Comparison of ENCODE assay signal across 39 mouse cellular contexts in genomic region chr2:35419671-35420070, GRCm38 (mm10). TPM values are rescaled to one million over a fixed set of nuclear protein-coding genes. Genes with fewer than 3 reads are reported as not detected.
DNase-seq lines count a peak whose midpoint lies in the region; ATAC-seq and TF ChIP-seq lines count a peak whose summit lies in the region.
"Had no signal": no experiment of that assay in that cellular context is flagged by ENCODE, and none has a peak within 500 bp of the region (broad histone marks: within the 10 kb centered on the region; RNA-seq: fewer than 3 reads in every experiment).

No protein-coding gene starts in this region.

- peak; percentile 82 for ATAC-seq in liver, embryonic 11.5 days (replicated peaks; ENCODE audit: low FRiP score)
- peak; percentile 80 for ATAC-seq in liver, embryonic 16.5 days (ENCODE audit: low read depth)
- no peak for ATAC-seq in lung, postnatal 0 days
- ATAC-seq: forebrain, embryonic 15.5 days; intestine, postnatal 0 days; midbrain, embryonic 16.5 days; Patski had no signal

- no peak for TF ChIP-seq CTCF in bone marrow, adult 2 months (IDR thresholded peaks at IDR 0.05; ENCODE audit: control insufficient read depth, insufficient read depth, low read length)
- TF ChIP-seq CTCF in lung, postnatal 0 days (IDR thresholded peaks at IDR 0.05), result no peak

- H3K4me2 ChIP-seq in liver, embryonic 11.5 days, result no peak overlapping the region
- H3K4me2 ChIP-seq in liver, embryonic 16.5 days (ENCODE audit: low read depth, low read length), result peak overlapping the region; percentile 18
- no peak overlapping the region for H3K4me2 ChIP-seq in lung, postnatal 0 days (replicated peaks; ENCODE audit: low read depth, low read length)
- H3K4me2 ChIP-seq: embryonic facial prominence, embryonic 15.5 days; forebrain, embryonic 15.5 days; heart, embryonic 12.5 days; hindbrain, embryonic 13.5 days; limb, embryonic 15.5 days; neural tube, embryonic 12.5 days had no signal

- no peak for TF ChIP-seq POLR2A in bone marrow, adult 2 months (IDR thresholded peaks at IDR 0.05; ENCODE audit: borderline replicate concordance, control insufficient read depth, low read depth, low read length)

- peaks cover 1% of the 10 kb centered on the region; the same call in 1 of the 2 replicates for H3K4me1 ChIP-seq in bone marrow, adult 2 months (ENCODE audit: control insufficient read depth, insufficient read depth, low read length)
- peaks cover 24% of the 10 kb centered on the region for H3K4me1 ChIP-seq in liver, embryonic 11.5 days (replicated peaks; ENCODE audit: control insufficient read depth, insufficient read depth, low read length)
- peaks cover 46% of the 10 kb centered on the region for H3K4me1 ChIP-seq in liver, embryonic 16.5 days (ENCODE audit: control insufficient read depth, low read depth, low read length)
- no peaks in the 10 kb centered on the region for H3K4me1 ChIP-seq in lung, postnatal 0 days (ENCODE audit: insufficient read depth, low read depth, low read length)
- H3K4me1 ChIP-seq: embryonic facial prominence, embryonic 10.5 days; embryonic facial prominence, embryonic 15.5 days; forebrain, embryonic 15.5 days; hindbrain, embryonic 13.5 days; limb, embryonic 15.5 days; neural tube, embryonic 12.5 days had no signal

- 0 out of 2 replicates have a peak overlapping the region, but pooled peaks have one; percentile 34 for H3K27ac ChIP-seq in bone marrow, adult 2 months (ENCODE audit: control insufficient read depth, insufficient read depth, low read depth, low read length, poor library complexity)
- H3K27ac ChIP-seq in liver, embryonic 11.5 days (ENCODE audit: low read depth, low read length), result peak overlapping the region; percentile 72; the same call in 1 of the 2 replicates
- peak overlapping the region; percentile 86 for H3K27ac ChIP-seq in liver, embryonic 16.5 days (ENCODE audit: low read length)
- H3K27ac ChIP-seq in lung, postnatal 0 days (ENCODE audit: low read length), result no peak overlapping the region
- H3K27ac ChIP-seq: embryonic facial prominence, embryonic 10.5 days; embryonic facial prominence, embryonic 15.5 days; forebrain, embryonic 10.5 days; forebrain, embryonic 15.5 days; gastrocnemius, adult 2 months; heart, adult 2 months; hindbrain, embryonic 13.5 days; limb, embryonic 10.5 days; limb, embryonic 15.5 days; neural tube, embryonic 12.5 days had no signal

- no peaks in the 10 kb centered on the region for H3K27me3 ChIP-seq in liver, embryonic 11.5 days (replicated peaks; ENCODE audit: control insufficient read depth, insufficient read depth, low read length)
- H3K27me3 ChIP-seq in liver, embryonic 16.5 days (ENCODE audit: control insufficient read depth, insufficient read depth, low read depth, low read length), result no peaks in the 10 kb centered on the region
- no peaks in the 10 kb centered on the region for H3K27me3 ChIP-seq in lung, postnatal 0 days (replicated peaks; ENCODE audit: insufficient read depth, low read length)
- H3K27me3 ChIP-seq: embryonic facial prominence, embryonic 15.5 days; forebrain, embryonic 15.5 days; heart, embryonic 12.5 days; hindbrain, embryonic 13.5 days; limb, embryonic 15.5 days; neural tube, embryonic 12.5 days; Patski had no signal

- no peaks in the 10 kb centered on the region for H3K9me3 ChIP-seq in liver, embryonic 11.5 days (ENCODE audit: control insufficient read depth, low read length)
- no peaks in the 10 kb centered on the region for H3K9me3 ChIP-seq in liver, embryonic 16.5 days (replicated peaks; ENCODE audit: control insufficient read depth, low read length)
- H3K9me3 ChIP-seq in lung, postnatal 0 days (ENCODE audit: low read length), result no peaks in the 10 kb centered on the region
- H3K9me3 ChIP-seq: embryonic facial prominence, embryonic 15.5 days; forebrain, embryonic 15.5 days; hindbrain, embryonic 13.5 days; limb, embryonic 10.5 days; limb, embryonic 15.5 days; neural tube, embryonic 12.5 days had no signal

- H3K36me3 ChIP-seq in liver, embryonic 11.5 days (ENCODE audit: control insufficient read depth, insufficient read depth, low read length), result peaks cover 22% of the 10 kb centered on the region
- peaks cover 20% of the 10 kb centered on the region for H3K36me3 ChIP-seq in liver, embryonic 16.5 days (ENCODE audit: control insufficient read depth, insufficient read depth)
- peaks cover 12% of the 10 kb centered on the region; the same call in 1 of the 2 replicates for H3K36me3 ChIP-seq in lung, postnatal 0 days (ENCODE audit: insufficient read depth, low read length)
- H3K36me3 ChIP-seq: forebrain, embryonic 15.5 days; neural tube, embryonic 12.5 days had no signal

- H3K9ac ChIP-seq in liver, embryonic 11.5 days (ENCODE audit: low read depth, low read length), result no peak overlapping the region
- H3K9ac ChIP-seq in liver, embryonic 16.5 days (ENCODE audit: low read depth, low read length), result no peak overlapping the region
- no peak overlapping the region for H3K9ac ChIP-seq in lung, postnatal 0 days (replicated peaks; ENCODE audit: low read depth)
- H3K9ac ChIP-seq: embryonic facial prominence, embryonic 15.5 days; forebrain, embryonic 15.5 days; heart, embryonic 12.5 days; hindbrain, embryonic 13.5 days; limb, embryonic 15.5 days; neural tube, embryonic 12.5 days had no signal

- WGBS in bone marrow, adult 2 months, result 69% methylated on average over 2 of the region's 2 CpGs
- 74% methylated on average over 2 of the region's 2 CpGs for WGBS in liver, embryonic 11.5 days
- WGBS in liver, embryonic 16.5 days (ENCODE audit: insufficient replicate concordance), result 32% methylated on average over 2 of the region's 2 CpGs
- WGBS in lung, postnatal 0 days, result 100% methylated on average over 2 of the region's 2 CpGs

- H3K4me3 ChIP-seq in bone marrow, adult 2 months (replicated peaks; ENCODE audit: control insufficient read depth, low read depth, low read length), result no peak overlapping the region
- no peak overlapping the region for H3K4me3 ChIP-seq in liver, embryonic 11.5 days (ENCODE audit: low read depth, low read length)
- H3K4me3 ChIP-seq in liver, embryonic 16.5 days (ENCODE audit: low read depth, low read length), result no peak overlapping the region
- no peak overlapping the region for H3K4me3 ChIP-seq in lung, postnatal 0 days (ENCODE audit: low read depth, low read length)
- H3K4me3 ChIP-seq: embryonic facial prominence, embryonic 10.5 days; embryonic facial prominence, embryonic 15.5 days; forebrain, embryonic 10.5 days; forebrain, embryonic 15.5 days; gastrocnemius, adult 2 months; heart, adult 2 months; heart, embryonic 12.5 days; hindbrain, embryonic 13.5 days; limb, embryonic 10.5 days; limb, embryonic 15.5 days; neural tube, embryonic 12.5 days had no signal

- DNase-seq in c-Kit-positive CD71-positive TER-119-positive erythroid progenitor cells, embryonic 14.5 days (ENCODE audit: low spot score), result peak; percentile 73
- no peak for DNase-seq in liver, embryonic 11.5 days (ENCODE audit: low spot score)
- no peak for DNase-seq in urinary bladder, postnatal 10 days (ENCODE audit: low spot score)
- DNase-seq in gastrocnemius, adult 18-20 months (ENCODE audit: low spot score), result no peak
- DNase-seq in neural tube, embryonic 10.5 days (ENCODE audit: extremely low spot score, low spot score), result no peak
- no peak for DNase-seq in lung, postnatal 0 days (ENCODE audit: low spot score)
- DNase-seq: adrenal gland, postnatal 10 days; cerebellum, adult 8-10 months; cerebellum, postnatal 25 days; gastrocnemius, adult 2 months; heart, adult 2 months; heart, postnatal 4 days; kidney, postnatal 25 days; lung, postnatal 4 days; thymus, postnatal 14 days had no signal

- TF ChIP-seq EP300 in lung, postnatal 0 days (IDR thresholded peaks at IDR 0.05), result no peak

RNA-seq across cellular contexts. Expression of gene 4930402F06Rik, which starts 22.7 kb away (rescaled TPM):
- polyA plus RNA-seq in bone marrow, adult 2 months (2011; ENCODE audit: insufficient read depth, insufficient read length, low replicate concordance, missing spikeins), result not detected in 2 replicates
- not detected in 2 replicates for polyA plus RNA-seq in liver, embryonic 11.5 days (2014; fragmentation: Nextera tagmentation; extraction: Ambion mirVana)
- polyA plus RNA-seq in liver, embryonic 16.5 days (2015; fragmentation: Nextera tagmentation; extraction: Ambion mirVana), result not detected in 2 replicates
- not detected for total RNA-seq in gastrocnemius, adult 18-20 months (2021)
- polyA plus RNA-seq in lung, postnatal 0 days (2015; fragmentation: Nextera tagmentation; extraction: Ambion mirVana), result not detected in 2 replicates
- total RNA-seq: adrenal gland, postnatal 10 days; gastrocnemius, adult 2 months; gastrocnemius, postnatal 4 days; heart, adult 2 months; heart, postnatal 4 days; layer of hippocampus, adult 18-20 months; layer of hippocampus, postnatal 10 days; left cerebral cortex, adult 8-10 months; MEL had no signal
- polyA plus RNA-seq: embryonic facial prominence, embryonic 10.5 days; embryonic facial prominence, embryonic 15.5 days; forebrain, embryonic 10.5 days; forebrain, embryonic 15.5 days; frontal cortex, adult 2 months; heart, adult 2 months; heart, embryonic 12.5 days; heart, postnatal 0 days; hindbrain, embryonic 13.5 days; intestine, postnatal 0 days; kidney, embryonic 14.5 days; limb, embryonic 10.5 days; limb, embryonic 15.5 days; lung, embryonic 16.5 days; midbrain, embryonic 16.5 days; neural tube, embryonic 12.5 days; Patski; urinary bladder, adult 2 months had no signal

RNA-seq across cellular contexts. Expression of gene Ggta1, which starts 43.4 kb away (rescaled TPM):
- polyA plus RNA-seq in bone marrow, adult 2 months (2011; ENCODE audit: insufficient read depth, insufficient read length, low replicate concordance, missing spikeins), result 7.3 and 16.2 TPM in 2 replicates
- polyA plus RNA-seq in liver, embryonic 11.5 days (2014; fragmentation: Nextera tagmentation; extraction: Ambion mirVana), result 18.6 and 19.5 TPM in 2 replicates
- 9.1 and 9.6 TPM in 2 replicates for polyA plus RNA-seq in liver, embryonic 16.5 days (2015; fragmentation: Nextera tagmentation; extraction: Ambion mirVana)
- total RNA-seq in gastrocnemius, adult 18-20 months (2021), result 1 to 10 TPM; 5.0 to 6.3 TPM
- 21.8 and 25.6 TPM in 2 replicates for polyA plus RNA-seq in lung, postnatal 0 days (2015; fragmentation: Nextera tagmentation; extraction: Ambion mirVana)

RNA-seq across cellular contexts. Expression of gene 4930568D16Rik, which starts 52.1 kb away (rescaled TPM):
- not detected in 2 replicates for polyA plus RNA-seq in bone marrow, adult 2 months (2011; ENCODE audit: insufficient read depth, insufficient read length, low replicate concordance, missing spikeins)
- not detected in 2 replicates for polyA plus RNA-seq in liver, embryonic 11.5 days (2014; fragmentation: Nextera tagmentation; extraction: Ambion mirVana)
- polyA plus RNA-seq in liver, embryonic 16.5 days (2015; fragmentation: Nextera tagmentation; extraction: Ambion mirVana), result not detected in 2 replicates
- not detected for total RNA-seq in gastrocnemius, adult 18-20 months (2021)
- not detected in 2 replicates for polyA plus RNA-seq in lung, postnatal 0 days (2015; fragmentation: Nextera tagmentation; extraction: Ambion mirVana)
- total RNA-seq: adrenal gland, postnatal 10 days; gastrocnemius, adult 2 months; gastrocnemius, postnatal 4 days; heart, adult 2 months; heart, postnatal 4 days; layer of hippocampus, adult 18-20 months; layer of hippocampus, postnatal 10 days; left cerebral cortex, adult 8-10 months; MEL had no signal
- polyA plus RNA-seq: embryonic facial prominence, embryonic 10.5 days; embryonic facial prominence, embryonic 15.5 days; forebrain, embryonic 10.5 days; forebrain, embryonic 15.5 days; frontal cortex, adult 2 months; heart, adult 2 months; heart, embryonic 12.5 days; heart, postnatal 0 days; hindbrain, embryonic 13.5 days; intestine, postnatal 0 days; kidney, embryonic 14.5 days; limb, embryonic 10.5 days; limb, embryonic 15.5 days; lung, embryonic 16.5 days; midbrain, embryonic 16.5 days; neural tube, embryonic 12.5 days; Patski; urinary bladder, adult 2 months had no signal
